Comparison of ENCODE assay signal across 34 mouse cellular contexts in genomic region chr2:4913949-4914348, GRCm38 (mm10). TPM values are rescaled to one million over a fixed set of nuclear protein-coding genes. Genes with fewer than 3 reads are reported as not detected.
A peak's percentile ranks its signal among the peaks of the same experiment; 100 is the strongest.
DNase-seq lines count a peak whose midpoint lies in the region; ATAC-seq and TF ChIP-seq lines count a peak whose summit lies in the region.
"Had no signal": no experiment of that assay in that cellular context is flagged by ENCODE, and none has a peak within 500 bp of the region (broad histone marks: within the 10 kb centered on the region; RNA-seq: fewer than 3 reads in every experiment).

No protein-coding gene starts in this region.

- H3K27ac ChIP-seq in hindbrain, embryonic 10.5 days, result peak overlapping the region; percentile 70
- H3K27ac ChIP-seq in hindbrain, embryonic 14.5 days, result no peak overlapping the region
- H3K27ac ChIP-seq in midbrain, embryonic 10.5 days (replicated peaks), result peak overlapping the region; percentile 77
- H3K27ac ChIP-seq in midbrain, embryonic 15.5 days, result no peak overlapping the region
- H3K27ac ChIP-seq: embryonic facial prominence, embryonic 15.5 days; gastrocnemius, adult 2 months; heart, adult 2 months; heart, embryonic 13.5 days; limb, embryonic 10.5 days; limb, embryonic 15.5 days; liver, embryonic 13.5 days; neural tube, embryonic 13.5 days had no signal

- H3K9me3 ChIP-seq in hindbrain, embryonic 10.5 days, result peaks cover 10% of the 10 kb centered on the region; the same call in 1 of the 2 replicates
- H3K9me3 ChIP-seq in hindbrain, embryonic 14.5 days (ENCODE audit: control insufficient read depth, low read length), result no peaks in the 10 kb centered on the region
- 0 out of 2 replicates have a peak, but pooled peaks cover 3% of the 10 kb centered on the region for H3K9me3 ChIP-seq in midbrain, embryonic 10.5 days (replicated peaks)
- no peaks in the 10 kb centered on the region for H3K9me3 ChIP-seq in midbrain, embryonic 15.5 days
- H3K9me3 ChIP-seq in E14TG2a.4 (ENCODE audit: low read length), result peaks cover 14% of the 10 kb centered on the region
- H3K9me3 ChIP-seq: embryonic facial prominence, embryonic 15.5 days; G1E; limb, embryonic 10.5 days; limb, embryonic 15.5 days; liver, embryonic 13.5 days; neural tube, embryonic 13.5 days had no signal

- no peak for TF ChIP-seq CTCF in E14TG2a.4 (conservative IDR thresholded peaks at IDR 0.05; ENCODE audit: low read length)

- no peak for ATAC-seq in hindbrain, embryonic 14.5 days (ENCODE audit: low FRiP score)
- ATAC-seq in midbrain, embryonic 15.5 days (replicated peaks), result no peak
- ATAC-seq: forebrain, embryonic 14.5 days; inflammation-experienced regulatory T-cells, adult 6 months had no signal

- H3K4me3 ChIP-seq in hindbrain, embryonic 10.5 days, result no peak overlapping the region
- no peak overlapping the region for H3K4me3 ChIP-seq in hindbrain, embryonic 14.5 days (replicated peaks; ENCODE audit: low read length)
- no peak overlapping the region for H3K4me3 ChIP-seq in midbrain, embryonic 10.5 days
- H3K4me3 ChIP-seq in midbrain, embryonic 15.5 days, result no peak overlapping the region
- H3K4me3 ChIP-seq in E14TG2a.4 (replicated peaks; ENCODE audit: low read length), result peak overlapping the region; percentile 57
- H3K4me3 ChIP-seq: embryonic facial prominence, embryonic 15.5 days; gastrocnemius, adult 2 months; heart, adult 2 months; heart, embryonic 13.5 days; limb, embryonic 10.5 days; limb, embryonic 15.5 days; liver, embryonic 13.5 days; neural tube, embryonic 13.5 days had no signal

- H3K36me3 ChIP-seq in hindbrain, embryonic 10.5 days, result peaks cover 9% of the 10 kb centered on the region; the same call in 1 of the 2 replicates
- H3K36me3 ChIP-seq in hindbrain, embryonic 14.5 days (replicated peaks; ENCODE audit: control insufficient read depth, insufficient read depth), result peaks cover 4% of the 10 kb centered on the region; the same call in 1 of the 2 replicates
- H3K36me3 ChIP-seq in midbrain, embryonic 10.5 days, result peaks cover 5% of the 10 kb centered on the region
- H3K36me3 ChIP-seq in midbrain, embryonic 15.5 days (replicated peaks), result no peaks in the 10 kb centered on the region
- peaks cover 13% of the 10 kb centered on the region for H3K36me3 ChIP-seq in E14TG2a.4 (ENCODE audit: insufficient read depth, low read length)
- H3K36me3 ChIP-seq: limb, embryonic 10.5 days; limb, embryonic 15.5 days had no signal

- H3K4me1 ChIP-seq in hindbrain, embryonic 10.5 days (replicated peaks), result peaks cover 30% of the 10 kb centered on the region
- H3K4me1 ChIP-seq in hindbrain, embryonic 14.5 days (replicated peaks; ENCODE audit: control insufficient read depth, insufficient read depth, low read length), result 0 out of 2 replicates have a peak, but pooled peaks cover 4% of the 10 kb centered on the region
- H3K4me1 ChIP-seq in midbrain, embryonic 10.5 days, result peaks cover 27% of the 10 kb centered on the region
- H3K4me1 ChIP-seq in midbrain, embryonic 15.5 days, result peaks cover 3% of the 10 kb centered on the region; the same call in 1 of the 2 replicates
- peaks cover 56% of the 10 kb centered on the region for H3K4me1 ChIP-seq in E14TG2a.4 (replicated peaks; ENCODE audit: low read depth, low read length)

- 68% methylated on average over 7 of the region's 7 CpGs for WGBS in hindbrain, embryonic 10.5 days
- WGBS in hindbrain, embryonic 14.5 days, result 71% methylated on average over 7 of the region's 7 CpGs
- WGBS in midbrain, embryonic 10.5 days, result 71% methylated on average over 7 of the region's 7 CpGs
- WGBS in midbrain, embryonic 15.5 days, result 63% methylated on average over 7 of the region's 7 CpGs

- DNase-seq in embryo, embryonic 10.5 days (ENCODE audit: low spot score), result peak; percentile 24
- DNase-seq in embryo, embryonic 11 days, result no peak
- DNase-seq in hindbrain, embryonic 10.5 days (ENCODE audit: low spot score), result no peak
- DNase-seq in hindbrain, embryonic 14.5 days (ENCODE audit: low spot score), result no peak
- DNase-seq in midbrain, embryonic 10.5 days (ENCODE audit: low spot score), result peak; percentile 18
- DNase-seq in right cerebral cortex, postnatal 36 days (ENCODE audit: low spot score in 2 of 2), result no peak
- DNase-seq: adrenal gland, postnatal 10 days; cerebellum, adult 8-10 months; cerebellum, postnatal 25 days; gastrocnemius, adult 2 months; gastrocnemius, postnatal 36 days; heart, adult 2 months; heart, postnatal 10 days; kidney, adult 11 months; kidney, postnatal 14 days; layer of hippocampus, adult 9-11 months; liver, embryonic 13.5 days; lung, adult 18-20 months; lung, postnatal 36 days; right cerebral cortex, postnatal 14 days; spleen, adult 18-20 months; thymus, adult 2 months; thymus, postnatal 36 days had no signal

- H3K4me2 ChIP-seq in hindbrain, embryonic 14.5 days (replicated peaks), result no peak overlapping the region
- no peak overlapping the region for H3K4me2 ChIP-seq in midbrain, embryonic 15.5 days
- H3K4me2 ChIP-seq: embryonic facial prominence, embryonic 15.5 days; heart, embryonic 13.5 days; limb, embryonic 15.5 days; liver, embryonic 13.5 days; neural tube, embryonic 13.5 days had no signal

- H3K9ac ChIP-seq in hindbrain, embryonic 14.5 days, result no peak overlapping the region
- H3K9ac ChIP-seq in midbrain, embryonic 15.5 days, result no peak overlapping the region
- H3K9ac ChIP-seq: embryonic facial prominence, embryonic 15.5 days; heart, embryonic 13.5 days; limb, embryonic 15.5 days; liver, embryonic 13.5 days; neural tube, embryonic 13.5 days had no signal

- H3K27me3 ChIP-seq in hindbrain, embryonic 10.5 days (ENCODE audit: insufficient read depth, poor library complexity, severe bottlenecking), result no peaks in the 10 kb centered on the region
- no peaks in the 10 kb centered on the region for H3K27me3 ChIP-seq in hindbrain, embryonic 14.5 days (ENCODE audit: control insufficient read depth, insufficient read depth, low read length)
- no peaks in the 10 kb centered on the region for H3K27me3 ChIP-seq in midbrain, embryonic 10.5 days (ENCODE audit: low read depth, poor library complexity, severe bottlenecking)
- H3K27me3 ChIP-seq in midbrain, embryonic 15.5 days (replicated peaks), result no peaks in the 10 kb centered on the region
- H3K27me3 ChIP-seq in E14TG2a.4 (ENCODE audit: insufficient read depth, low read length), result no peaks in the 10 kb centered on the region
- H3K27me3 ChIP-seq: CH12.LX; embryonic facial prominence, embryonic 15.5 days; heart, embryonic 13.5 days; limb, embryonic 15.5 days; liver, embryonic 13.5 days; neural tube, embryonic 13.5 days had no signal

RNA-seq across cellular contexts. Expression of gene Phyh, which starts 4.9 kb away (rescaled TPM):
- 37.3 and 37.5 TPM in 2 replicates for polyA plus RNA-seq in hindbrain, embryonic 10.5 days (2016; fragmentation: Nextera tagmentation; extraction: Ambion mirVana)
- polyA plus RNA-seq in hindbrain, embryonic 14.5 days (2014; fragmentation: Nextera tagmentation; extraction: Ambion mirVana), result 82.4 and 91.5 TPM in 2 replicates
- polyA plus RNA-seq in midbrain, embryonic 10.5 days (2016; fragmentation: Nextera tagmentation; extraction: Ambion mirVana), result 36.3 and 41.4 TPM in 2 replicates
- polyA plus RNA-seq in midbrain, embryonic 15.5 days (2015; fragmentation: Nextera tagmentation; extraction: Ambion mirVana), result 70.2 and 71.6 TPM in 2 replicates

RNA-seq across cellular contexts. Expression of gene Sephs1, which starts 32.6 kb away (rescaled TPM):
- 109 and 122 TPM in 2 replicates for polyA plus RNA-seq in hindbrain, embryonic 10.5 days (2016; fragmentation: Nextera tagmentation; extraction: Ambion mirVana)
- polyA plus RNA-seq in hindbrain, embryonic 14.5 days (2014; fragmentation: Nextera tagmentation; extraction: Ambion mirVana), result 63.2 and 75.5 TPM in 2 replicates
- polyA plus RNA-seq in midbrain, embryonic 10.5 days (2016; fragmentation: Nextera tagmentation; extraction: Ambion mirVana), result 118 and 124 TPM in 2 replicates
- 54.4 and 57.2 TPM in 2 replicates for polyA plus RNA-seq in midbrain, embryonic 15.5 days (2015; fragmentation: Nextera tagmentation; extraction: Ambion mirVana)

Comparison
In these comparisons a context has a peak if more than half of its experiments do, and no peak if none do; other contexts are left out.
1. DNase-seq: peak in embryo, embryonic 10.5 days (single experiment) and midbrain, embryonic 10.5 days (single experiment); none in embryo, embryonic 11 days (single experiment), hindbrain, embryonic 10.5 days (single experiment), hindbrain, embryonic 14.5 days (single experiment) and right cerebral cortex, postnatal 36 days (0 of 2).
2. H3K27ac ChIP-seq: peak in hindbrain, embryonic 10.5 days (single experiment) and midbrain, embryonic 10.5 days (single experiment); none in hindbrain, embryonic 14.5 days (single experiment) and midbrain, embryonic 15.5 days (single experiment).